Mouse (Mus musculus) brown adipose tissue, adult 24 weeks (tissue): ENCODE results near the gene Tm9sf1. TPM values are rescaled to one million over a fixed set of nuclear protein-coding genes. Genes with fewer than 3 reads are reported as not detected.

Source experiments
- H3K27ac ChIP-seq: fragments of 200-500 bp; replicated peaks from 2 replicates; pipeline ENCODE4 v1.5.1; 2012; ENCODE audit warnings: low read depth, mild to moderate bottlenecking, low read length
- H3K4me1 ChIP-seq: fragments of 200-500 bp; 2 replicates; pipeline ENCODE4 v1.6.1; 2012; ENCODE audit warnings: low read length, mixed read lengths; ENCODE audit not compliant: control insufficient read depth, insufficient read depth, insufficient read length
- H3K4me3 ChIP-seq: fragments of 200-500 bp; 2 replicates; pipeline ENCODE4 v1.5.1; 2012; ENCODE audit warnings: low read depth, mild to moderate bottlenecking, low read length, moderate library complexity; ENCODE audit not compliant: insufficient read depth
- polyA plus RNA-seq: library from polyadenylated mRNA; stranded (reverse); fragments of >200 nt; gene quantifications from 2 replicates; pipeline ENCODE4 v1.2.4, GENCODE M21; 2012; ENCODE audit not compliant: missing spikeins, insufficient read depth, insufficient read length

The Tm9sf1 gene
- polyA plus RNA-seq, result 21.6 and 26.6 TPM in 2 replicates

DNA sequence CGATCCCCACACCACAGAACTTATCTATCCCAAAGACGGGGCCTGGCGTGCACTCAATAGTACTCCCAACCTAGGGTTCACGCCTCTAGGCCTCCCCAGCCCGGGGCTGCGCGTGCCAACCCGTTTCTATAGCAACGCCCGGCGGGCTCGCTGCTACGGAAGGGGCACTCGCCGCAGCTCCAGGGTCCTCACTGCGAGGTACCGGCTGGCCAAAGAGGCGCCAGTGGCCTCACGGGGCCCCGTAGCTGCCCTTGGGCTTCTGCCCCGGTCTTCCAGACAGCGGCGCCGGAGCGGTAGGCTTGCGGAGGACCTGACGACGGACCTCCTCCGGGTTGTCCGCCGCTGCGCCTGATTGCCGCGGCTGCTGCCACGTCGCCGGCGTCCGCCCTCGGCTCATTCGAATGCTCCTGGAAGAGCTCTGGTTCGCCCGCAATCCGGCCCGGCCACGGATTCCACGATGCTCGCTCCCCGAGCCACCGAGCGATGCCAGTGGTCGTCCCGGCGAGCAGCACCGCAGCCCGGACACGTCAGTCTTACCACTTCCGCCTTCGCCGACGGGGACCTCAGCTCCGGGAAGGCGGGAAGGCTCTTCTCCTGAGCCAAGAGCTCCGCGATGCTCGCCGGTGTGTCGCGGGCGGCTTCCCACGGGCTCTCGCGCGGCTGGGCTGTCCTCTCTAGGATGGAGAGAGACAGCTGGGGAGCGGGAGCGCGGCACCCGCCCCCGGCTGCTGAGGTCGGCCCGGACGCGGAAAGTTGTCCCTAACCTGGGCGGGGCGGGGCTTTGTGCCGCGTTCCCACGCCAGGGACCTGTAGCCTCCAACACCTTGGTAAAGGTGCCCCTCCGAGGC, at the start of gene Tm9sf1:
TSS of gene Tm9sf1 (minus strand) at position 747 of the 848 bp plus-strand sequence.
- peaks cover 10% of the 10 kb centered on the region for H3K4me1 ChIP-seq

DNA sequence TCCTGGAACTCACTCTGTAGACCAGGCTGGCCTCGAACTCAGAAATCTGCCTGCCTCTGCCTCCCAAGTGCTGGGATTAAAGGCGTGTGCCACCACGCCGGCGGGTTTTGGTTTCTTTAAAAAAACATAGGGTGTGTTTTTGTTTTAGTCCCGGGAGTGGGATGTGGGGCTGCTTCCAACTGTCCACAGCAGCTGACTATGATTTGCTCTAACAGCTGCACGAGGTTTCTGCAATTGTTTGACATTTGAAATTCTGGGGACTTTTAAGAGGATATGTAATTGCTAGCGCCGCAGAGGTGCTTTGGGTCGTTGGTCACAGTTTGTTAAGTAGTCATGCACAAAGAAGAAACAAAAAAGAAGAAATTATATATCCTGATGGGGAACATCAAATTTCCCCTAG, 45.8 kb upstream of the Tm9sf1 start:
- Histone ChIP-seq H3K4me3 (no peak overlapping the region), H3K4me1 (no peaks in the 10 kb centered on the region), H3K27ac (no peak overlapping the region)

More for the DNA sequence above, at the start of gene Tm9sf1:
- peak within 1 kb of the TSS; percentile 99 for H3K27ac ChIP-seq
- H3K4me3 ChIP-seq, result peak within 1 kb of the TSS; percentile 89

DNA sequence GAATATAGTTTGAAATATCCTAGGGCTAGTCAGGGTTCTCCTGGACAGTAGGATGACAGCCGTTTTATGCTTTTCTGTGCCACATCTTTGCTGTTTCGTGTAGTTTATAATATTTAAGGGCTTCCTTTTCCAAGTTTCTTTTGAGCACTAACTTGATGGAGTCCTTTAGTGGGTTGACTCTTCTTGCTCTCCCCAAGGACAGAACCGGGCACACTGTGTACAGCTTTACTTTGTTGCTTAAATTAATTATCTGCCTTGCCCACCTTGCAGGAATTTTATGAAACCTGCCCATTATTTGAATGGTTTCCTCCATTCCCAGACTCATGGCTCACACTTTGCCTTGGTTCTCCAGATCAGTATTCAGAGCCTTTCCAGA, 38.5 kb upstream of the Tm9sf1 start:
- no peaks in the 10 kb centered on the region for H3K4me1 ChIP-seq
- peak overlapping the region; percentile 6 for H3K27ac ChIP-seq
- H3K4me3 ChIP-seq, result peak overlapping the region; percentile 81

DNA sequence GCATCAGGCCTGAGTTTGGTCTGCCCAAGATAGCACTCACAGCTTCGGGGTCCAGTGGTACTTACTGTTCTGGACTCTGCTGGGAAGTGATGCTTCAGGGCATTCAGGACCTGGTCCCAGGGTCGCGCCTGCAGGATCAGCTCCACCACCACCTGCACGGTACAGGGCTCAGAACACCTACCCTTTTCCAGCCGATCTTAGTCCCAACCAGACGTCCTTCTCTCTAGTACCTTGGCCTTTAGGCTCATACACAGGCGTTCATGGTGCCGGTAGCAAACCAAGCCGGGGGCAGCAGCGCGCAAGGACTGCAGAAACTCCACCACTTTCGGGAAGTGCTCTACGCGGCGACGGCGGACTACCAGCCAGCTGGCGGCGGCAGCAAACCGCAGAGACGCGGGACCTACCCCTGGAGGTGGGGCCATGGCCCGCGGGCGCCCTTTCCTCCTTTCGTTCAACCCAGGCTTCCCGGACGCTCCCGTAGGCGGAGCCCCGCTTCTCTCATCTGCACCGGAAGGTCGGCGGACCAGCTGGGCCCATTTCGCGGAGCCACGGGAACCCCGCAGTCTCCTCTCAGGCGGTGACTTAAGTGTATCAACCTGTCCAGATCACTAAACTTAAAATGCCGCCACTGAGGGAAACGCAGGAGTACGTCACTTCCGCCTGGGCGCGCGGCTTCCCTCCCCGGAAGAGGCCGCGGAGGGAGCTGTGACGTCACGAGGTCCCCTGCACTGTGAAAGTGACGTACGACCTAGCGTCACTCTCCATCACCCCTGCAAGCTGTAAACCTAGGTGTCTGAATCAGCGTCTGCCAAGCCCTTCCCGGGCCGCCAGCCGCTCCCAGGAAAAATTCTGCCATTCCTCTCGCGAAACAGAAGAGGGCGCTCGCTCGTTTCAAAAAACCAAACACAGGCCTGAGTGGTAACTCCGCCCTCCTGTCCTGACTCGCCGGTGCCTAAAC, 37.8 kb upstream of the Tm9sf1 start, which contains the start of gene Tinf2:
TSS of gene Tinf2 (minus strand) at position 661 of the 958 bp plus-strand sequence.
- Histone ChIP-seq H3K4me1 (no peaks in the 10 kb centered on the region), H3K4me3 (peak within 1 kb of the TSS; percentile 81), H3K27ac (peak within 1 kb of the TSS; percentile 76)

DNA sequence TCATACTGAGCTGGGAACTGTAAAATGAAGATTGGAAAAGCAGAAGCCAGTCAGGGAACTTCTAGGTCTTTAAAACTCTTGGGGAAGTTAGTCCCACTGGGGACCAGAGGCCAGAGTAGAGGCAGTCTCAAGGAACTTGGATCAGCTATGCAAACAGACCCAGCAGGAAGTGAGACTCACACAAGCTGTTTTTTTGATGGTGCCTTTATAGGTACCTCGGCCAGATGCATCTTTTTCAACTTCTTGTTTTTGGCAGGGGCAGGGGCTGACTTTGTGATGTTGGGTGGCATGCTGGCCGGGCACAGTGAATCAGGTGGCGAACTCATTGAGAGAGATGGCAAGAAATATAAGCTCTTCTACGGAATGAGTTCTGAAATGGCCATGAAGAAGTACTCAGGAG, 34.0 kb upstream of the Tm9sf1 start:
- Histone ChIP-seq H3K4me1 (0 out of 2 replicates have a peak, but pooled peaks cover 2% of the 10 kb centered on the region), H3K27ac (no peak overlapping the region), H3K4me3 (no peak overlapping the region)

DNA sequence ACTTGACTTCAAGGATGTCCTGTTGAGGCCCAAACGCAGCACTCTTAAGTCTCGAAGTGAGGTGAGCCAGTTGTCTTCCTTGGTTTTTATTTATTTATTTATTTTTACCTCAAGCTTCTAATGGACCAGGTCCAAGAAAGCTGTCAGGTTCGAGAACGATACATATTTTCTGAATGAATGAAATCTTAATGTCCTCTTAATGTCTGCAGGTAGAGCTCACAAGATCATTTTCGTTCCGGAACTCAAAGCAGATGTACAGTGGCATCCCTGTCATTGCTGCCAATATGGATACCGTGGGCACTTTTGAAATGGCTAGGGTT, 29.1 kb upstream of the Tm9sf1 start:
- Histone ChIP-seq H3K27ac (0 out of 2 replicates have a peak overlapping the region, but pooled peaks have one; percentile 44), H3K4me1 (peaks cover 4% of the 10 kb centered on the region; the same call in 1 of the 2 replicates), H3K4me3 (peak overlapping the region; percentile 69)

DNA sequence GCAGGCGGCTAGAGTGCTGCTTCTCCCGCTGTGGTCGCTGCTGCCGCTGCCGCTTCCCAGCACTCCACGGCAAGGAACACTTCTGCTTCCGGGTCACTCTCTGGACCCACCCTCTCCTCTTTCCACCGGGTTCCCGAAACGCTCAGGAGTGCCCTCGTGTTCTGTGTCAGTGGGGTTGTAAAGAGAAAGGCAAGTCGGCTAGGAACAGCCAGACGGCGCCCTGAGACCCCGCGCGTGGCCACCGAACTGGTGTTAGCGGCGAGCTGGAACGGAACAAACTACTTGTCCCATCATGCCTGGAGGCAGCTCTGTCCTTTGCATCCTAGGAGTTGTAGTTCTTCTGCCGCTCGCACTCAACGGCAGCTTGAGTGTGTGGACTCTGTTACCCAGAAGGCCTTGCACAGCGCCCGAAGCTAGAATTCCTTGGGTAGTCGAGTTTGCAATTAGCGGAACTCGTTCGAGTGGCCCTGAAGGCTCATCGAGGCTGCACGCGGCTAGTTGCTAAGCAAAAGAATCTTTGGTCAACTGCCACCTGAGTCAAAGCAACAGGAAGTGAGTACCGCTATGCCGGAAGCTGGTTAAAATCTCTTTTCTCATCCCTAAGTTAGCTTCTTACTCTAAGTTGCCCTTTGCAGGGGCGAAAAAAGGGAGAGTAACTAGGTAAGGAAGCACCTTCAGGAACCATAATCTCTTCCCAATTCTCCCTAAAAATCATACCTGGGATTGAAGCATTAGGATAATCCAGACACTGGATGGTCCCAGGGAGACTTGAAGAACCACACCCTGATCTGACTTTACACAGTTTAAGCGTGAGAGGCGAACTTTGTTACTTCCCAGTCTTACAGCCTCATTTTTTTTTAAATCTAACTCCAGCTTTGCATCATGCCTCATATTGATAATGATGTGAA, 28.5 kb upstream of the Tm9sf1 start, which contains the start of the genes Gmpr2 and Nedd8:
TSS of gene Gmpr2 (plus strand) at position 109 of the 908 bp plus-strand sequence.
TSS of gene Nedd8 (minus strand) at position 292 of the 908 bp plus-strand sequence.
- peaks cover 4% of the 10 kb centered on the region; the same call in 1 of the 2 replicates for H3K4me1 ChIP-seq
- peak within 1 kb of the TSS; percentile 92 for H3K4me3 ChIP-seq
- H3K27ac ChIP-seq, result peak within 1 kb of the TSS; percentile 99

DNA sequence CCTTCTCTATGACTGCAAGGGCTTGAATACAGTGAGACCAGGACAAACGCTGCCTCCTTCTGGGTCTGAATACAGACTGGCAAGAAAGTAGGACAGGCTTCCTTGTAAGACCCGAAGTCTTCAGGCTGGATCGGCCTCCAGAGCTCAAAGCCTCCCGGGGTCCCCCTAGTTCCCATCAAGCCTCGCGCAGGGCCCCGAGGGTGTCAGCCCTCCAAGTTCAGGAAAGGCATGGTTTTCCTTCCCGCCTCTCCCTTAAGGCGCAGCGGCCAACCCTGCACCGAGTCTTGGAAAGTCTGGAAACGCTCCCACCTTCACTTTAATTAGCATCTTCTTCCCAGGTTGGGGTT, 27.9 kb upstream of the Tm9sf1 start:
- H3K4me1 ChIP-seq, result peaks cover 4% of the 10 kb centered on the region; the same call in 1 of the 2 replicates
- H3K27ac ChIP-seq, result peak overlapping the region; percentile 99; the same call in 1 of the 2 replicates
- H3K4me3 ChIP-seq, result peak overlapping the region; percentile 92

DNA sequence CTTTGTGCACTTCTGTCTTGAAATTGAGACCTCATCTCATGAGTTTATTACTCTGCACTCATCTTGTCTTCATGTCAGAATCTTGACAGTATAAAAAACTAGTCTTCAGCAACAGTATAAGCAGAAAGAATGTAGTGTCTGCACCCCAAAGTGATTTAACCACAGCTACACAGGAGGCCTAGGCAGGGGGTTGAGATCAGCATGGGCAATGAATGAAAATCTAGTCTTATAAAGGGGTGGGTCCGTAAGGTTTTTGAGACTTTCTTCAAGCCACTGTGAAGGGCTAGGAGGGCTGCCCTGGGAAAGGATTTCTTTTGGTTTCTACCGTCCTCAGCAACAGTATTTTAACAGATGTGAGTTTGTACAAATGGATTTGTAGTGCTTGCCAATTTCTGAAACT, 17.0 kb upstream of the Tm9sf1 start:
- Histone ChIP-seq H3K4me1 (peaks cover 3% of the 10 kb centered on the region; the same call in 1 of the 2 replicates), H3K27ac (no peak overlapping the region), H3K4me3 (0 out of 2 replicates have a peak overlapping the region, but pooled peaks have one; percentile 94)

DNA sequence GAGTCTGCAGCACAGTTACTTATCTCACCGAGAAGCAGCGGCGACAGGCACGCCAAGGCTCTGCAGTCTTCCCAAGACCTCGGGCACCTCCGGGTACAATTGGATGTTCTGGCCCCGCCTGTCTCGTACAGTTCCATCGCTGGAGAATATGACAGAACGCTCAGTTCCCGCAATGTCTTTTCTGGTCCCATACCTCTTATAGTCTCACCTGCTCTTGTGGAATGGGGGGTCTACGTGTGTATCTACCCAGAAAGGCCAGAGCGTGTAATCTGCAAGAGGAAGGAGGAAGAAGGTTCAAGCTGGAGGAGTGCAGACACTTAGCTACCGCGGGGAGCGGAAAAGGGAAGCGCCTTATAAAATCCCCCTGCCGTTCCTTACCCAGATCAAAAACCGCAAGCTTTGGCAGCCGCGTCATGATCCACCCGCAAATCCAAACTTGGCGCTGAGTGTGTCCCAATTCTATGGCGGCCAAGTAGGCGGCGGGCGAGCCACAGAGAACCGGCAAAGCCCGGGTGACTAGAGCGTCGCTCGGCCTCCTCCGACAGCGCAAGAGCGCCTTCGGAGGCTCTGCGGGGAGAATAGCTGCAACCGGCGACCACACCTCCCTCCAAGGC, 16.5 kb upstream of the Tm9sf1 start, which contains the start of gene Mdp1:
TSS of gene Mdp1 (minus strand) at position 549 of the 614 bp plus-strand sequence.
- H3K4me1 ChIP-seq, result peaks cover 3% of the 10 kb centered on the region; the same call in 1 of the 2 replicates
- peak within 1 kb of the TSS; percentile 37 for H3K27ac ChIP-seq
- peak within 1 kb of the TSS; percentile 94 for H3K4me3 ChIP-seq

DNA sequence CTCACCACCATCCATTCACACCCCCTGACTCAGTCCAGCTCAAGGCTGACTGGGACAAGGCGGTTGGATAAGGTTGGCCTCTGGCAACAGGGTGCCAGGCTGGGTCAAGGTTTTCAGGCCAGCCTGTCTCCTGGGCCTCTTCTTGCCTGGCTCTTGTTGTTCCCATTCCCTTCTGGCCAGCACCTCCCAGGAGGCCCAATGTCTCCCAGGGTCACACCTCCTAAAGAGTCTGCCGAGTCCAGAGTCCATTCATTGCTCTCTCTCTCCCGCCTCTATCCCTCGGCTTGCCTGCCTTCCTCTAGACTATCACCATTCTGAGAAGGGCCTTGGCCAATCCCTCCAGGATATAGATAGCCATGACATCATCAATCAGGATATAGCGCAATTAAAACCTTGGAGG, 14.4 kb upstream of the Tm9sf1 start:
- Histone ChIP-seq H3K27ac (no peak overlapping the region), H3K4me1 (peaks cover 3% of the 10 kb centered on the region; the same call in 1 of the 2 replicates), H3K4me3 (no peak overlapping the region)

DNA sequence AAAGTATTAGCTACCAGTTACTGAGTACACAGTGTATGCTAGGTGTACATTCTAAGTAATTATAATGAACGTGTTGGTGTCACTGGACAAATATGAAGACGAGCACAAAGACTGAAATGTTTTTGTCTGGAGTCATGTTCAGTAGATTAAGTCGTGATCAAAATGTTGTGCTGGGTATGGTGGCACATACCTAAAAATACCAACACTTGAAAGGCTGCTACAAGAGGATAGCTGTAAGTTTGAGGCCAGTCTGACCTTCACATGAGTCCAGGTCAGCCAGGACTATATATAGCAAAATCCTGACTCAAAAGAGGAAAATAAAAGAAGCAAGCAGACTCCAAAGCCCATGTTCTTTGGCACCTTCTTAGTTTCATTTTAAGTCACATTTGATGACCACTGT, 13.3 kb upstream of the Tm9sf1 start:
- Histone ChIP-seq H3K27ac (no peak overlapping the region), H3K4me1 (peaks cover 3% of the 10 kb centered on the region; the same call in 1 of the 2 replicates)

DNA sequence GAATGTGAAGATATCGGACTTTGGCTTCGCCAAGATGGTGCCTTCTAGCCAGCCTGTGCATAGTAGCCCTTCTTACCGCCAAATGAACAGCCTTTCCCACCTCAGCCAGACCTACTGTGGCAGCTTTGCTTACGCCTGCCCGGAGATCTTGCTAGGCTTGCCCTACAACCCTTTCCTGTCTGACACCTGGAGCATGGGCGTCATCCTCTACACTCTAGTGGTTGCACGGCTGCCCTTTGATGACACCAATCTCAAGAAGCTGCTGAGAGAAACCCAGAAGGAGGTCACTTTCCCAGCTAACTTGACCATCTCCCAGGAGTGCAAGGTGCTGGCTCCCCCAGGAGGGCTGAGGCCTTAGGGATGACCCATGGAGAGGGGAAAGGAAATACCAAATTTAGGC, 7.9 kb upstream of the Tm9sf1 start:
- no peaks in the 10 kb centered on the region for H3K4me1 ChIP-seq
- H3K4me3 ChIP-seq, result no peak overlapping the region
- H3K27ac ChIP-seq, result no peak overlapping the region

More for the DNA sequence above, 13.3 kb upstream of the Tm9sf1 start:
- no peak overlapping the region for H3K4me3 ChIP-seq

DNA sequence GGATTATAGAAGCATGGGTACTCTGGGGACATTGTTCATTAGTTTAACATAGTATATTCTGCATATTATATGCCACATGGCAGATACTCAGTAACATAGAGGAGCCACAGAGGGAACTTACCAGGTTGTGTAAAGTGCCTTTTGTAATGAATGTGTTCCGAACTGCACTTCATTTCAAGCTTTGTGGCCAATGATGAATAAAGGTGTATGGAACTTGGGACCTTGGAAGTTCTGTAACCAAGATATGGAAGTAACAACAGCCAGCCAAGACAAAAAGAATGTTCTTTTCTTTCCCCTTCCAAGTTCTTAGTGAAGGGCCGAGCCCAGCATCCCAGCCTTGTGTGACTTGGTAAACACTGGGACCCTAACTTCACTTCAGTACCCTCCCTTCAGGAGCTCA, 6.3 kb upstream of the Tm9sf1 start, which contains the start of gene Tssk4:
TSS of gene Tssk4 (plus strand) at position 301 of the 400 bp plus-strand sequence.
- Histone ChIP-seq H3K4me3 (no peak within 1 kb of the TSS), H3K4me1 (no peaks in the 10 kb centered on the region), H3K27ac (no peak within 1 kb of the TSS)
